Mouse (Mus musculus): ENCODE data around the gene Igf2bp3.

DNA sequence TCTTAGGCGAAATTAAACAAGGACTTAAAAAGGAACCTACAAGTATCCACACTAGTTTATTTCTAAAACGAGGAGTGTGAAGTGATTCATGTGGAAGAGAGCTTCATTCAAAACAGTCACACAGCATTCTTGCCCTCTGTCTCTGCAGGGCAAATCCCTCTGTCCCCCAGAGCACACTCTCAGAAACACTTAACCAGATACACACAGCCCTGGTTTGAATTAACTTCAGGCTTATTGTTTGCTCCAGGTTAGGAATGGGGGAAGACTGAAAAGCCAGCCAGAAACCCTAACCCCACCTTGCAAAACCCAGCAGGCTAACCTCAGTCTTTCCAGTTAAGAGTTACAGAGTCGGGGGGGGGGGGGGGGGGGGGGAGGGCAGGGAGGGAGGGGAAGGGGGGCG is 2.6 kb downstream of the Igf2bp3 start:
- TF ChIP-seq POLR2A (IDR thresholded peaks at IDR 0.05; ENCODE audit: extremely low read depth, insufficient read depth, low read length) (no peak), CTCF (IDR thresholded peaks at IDR 0.05; ENCODE audit: extremely low read depth, insufficient read depth, low read length) (no peak)

Data from cortical plate, adult 2 months (tissue).